Mouse (Mus musculus): ENCODE measurements around the gene Calcoco2.
"Not testable (repeated sequence)": the region's sequence is repeated elsewhere in the genome, so short reads cannot be mapped to it uniquely, and the experiment has no call there.

Calcoco2 gene

DNA sequence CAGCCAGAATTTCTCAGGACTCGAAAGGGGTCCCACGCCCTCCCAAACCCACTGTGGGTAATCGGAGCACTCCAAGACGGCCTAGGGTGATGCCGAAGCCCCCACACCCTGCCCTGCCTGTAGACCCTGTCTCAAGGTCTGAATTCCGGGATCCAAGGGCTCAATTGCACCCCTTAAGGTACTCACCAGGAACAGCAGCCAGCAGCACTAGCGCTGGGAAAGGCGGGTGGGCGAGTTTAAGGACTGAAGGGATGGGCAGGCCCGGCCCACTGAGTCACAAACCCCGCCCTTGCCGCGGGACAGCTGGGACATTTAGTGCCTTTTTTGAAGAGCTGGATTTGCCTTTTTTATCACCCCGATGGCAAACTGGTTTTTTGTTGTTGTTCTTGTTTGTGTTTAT lies at the start of gene Calcoco2:
Calcoco2 (minus strand) TSS at position 214 of the 400 bp plus-strand sequence.
- DNase-seq (ENCODE audit: low spot score) = no peak

- DNase-seq (ENCODE audit: low spot score) = no peak
Observed at GRCm38 (mm10) chr11:96147471-96147870, 35.7 kb upstream of the Calcoco2 start.

DNA sequence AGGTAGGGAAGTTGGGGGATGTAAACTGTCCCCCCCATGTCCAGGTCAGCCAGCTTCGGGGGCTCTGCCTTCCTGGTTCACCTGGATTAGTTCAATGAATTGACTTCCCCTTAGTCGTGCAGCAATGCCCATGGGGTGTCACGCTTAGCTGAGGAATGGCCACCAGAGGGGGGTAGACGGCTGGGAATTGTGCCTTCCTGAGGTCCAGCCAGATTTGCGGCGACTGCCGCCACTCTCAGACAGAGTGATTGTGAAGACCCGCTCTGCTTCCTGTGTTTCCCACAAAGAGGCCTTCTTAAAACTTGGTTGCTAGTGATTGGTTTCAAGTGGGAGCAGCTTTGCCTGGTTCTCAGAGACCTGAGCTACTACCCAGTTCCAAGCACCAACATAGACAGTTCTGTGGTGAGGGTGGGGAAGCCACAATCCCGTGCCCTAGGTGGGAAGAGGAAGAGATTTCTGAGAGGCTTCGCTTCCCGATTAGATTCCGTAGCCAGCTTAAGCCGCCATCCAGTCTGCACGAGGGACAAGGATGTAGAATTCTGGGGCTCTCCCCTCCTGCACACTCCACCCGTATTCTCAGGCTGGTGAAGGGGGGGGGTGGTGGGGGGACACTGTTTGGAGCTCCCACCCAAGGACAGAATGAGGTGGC lies 34.0 kb upstream of the Calcoco2 start:
- DNase-seq (ENCODE audit: low spot score) = peak; percentile 50

DNA sequence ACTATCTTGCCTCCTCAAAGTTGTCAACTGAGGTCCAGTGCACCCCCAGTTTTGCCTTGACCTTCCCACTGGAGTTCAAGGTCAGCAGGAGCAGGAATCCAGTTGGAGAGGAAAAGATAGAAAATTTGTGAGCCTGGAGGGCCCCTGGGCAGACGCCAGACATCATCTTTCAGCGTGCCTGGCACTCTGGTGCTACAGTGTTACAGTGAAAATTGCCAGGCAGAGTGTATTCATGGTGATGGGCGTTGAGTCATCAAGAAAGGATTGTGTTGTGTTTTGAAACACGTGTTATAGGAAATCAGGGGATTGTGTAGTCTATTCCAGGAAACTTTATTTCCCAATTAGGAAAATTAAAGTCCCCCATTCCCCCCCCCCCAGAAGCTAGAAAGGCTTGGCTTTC lies 32.0 kb upstream of the Calcoco2 start:
- DNase-seq (ENCODE audit: low spot score) = no peak

GRCm38 (mm10) chr11:96140726-96141175 lies 29.0 kb upstream of the Calcoco2 start:
- DNase-seq (ENCODE audit: low spot score) = no peak

- no peak for DNase-seq (ENCODE audit: low spot score)
Observed at GRCm38 (mm10) chr11:96135847-96136246, 24.1 kb upstream of the Calcoco2 start.

DNA sequence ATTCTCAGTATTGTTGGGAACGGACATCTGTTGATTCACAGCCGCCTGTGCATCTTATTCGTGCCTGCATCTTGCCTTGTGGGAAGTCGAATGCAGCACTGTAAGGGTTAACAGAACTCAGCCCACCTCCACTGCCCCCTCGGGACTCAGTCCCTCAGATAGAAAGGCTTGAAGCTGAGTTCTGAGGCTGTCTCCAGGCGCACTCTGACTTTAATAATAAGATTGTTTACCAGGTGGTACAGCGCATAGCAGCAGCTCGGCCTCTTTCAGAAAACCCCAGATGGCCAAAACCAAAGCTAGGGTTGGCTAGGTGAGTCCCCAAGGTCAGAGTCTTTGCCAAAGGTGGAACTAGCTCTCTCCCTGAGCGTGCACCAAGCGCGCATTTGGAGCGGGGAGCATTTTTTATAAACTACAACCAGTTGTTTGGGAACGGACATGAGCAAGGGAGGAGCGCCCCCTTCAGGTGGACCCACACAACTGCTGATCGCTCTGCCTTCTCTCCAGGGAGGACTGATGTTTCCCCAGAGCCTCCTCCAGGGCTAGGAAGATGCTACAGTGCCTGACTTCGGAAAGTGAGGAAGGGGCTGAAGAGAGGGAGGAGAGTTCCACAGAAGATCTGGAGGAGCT lies 21.6 kb upstream of the Calcoco2 start, which contains the start of gene Ttll6:
Ttll6 (plus strand) TSS at position 548 of the 627 bp plus-strand sequence.
- peak; percentile 17 for DNase-seq (ENCODE audit: low spot score)

GRCm38 (mm10) chr11:96130606-96131005 lies 18.8 kb upstream of the Calcoco2 start:
- no peak for DNase-seq (ENCODE audit: low spot score)

GRCm38 (mm10) chr11:96124052-96124914 lies 12.5 kb upstream of the Calcoco2 start:
- DNase-seq (ENCODE audit: low spot score) = no peak

GRCm38 (mm10) chr11:96122806-96123205 lies 11.0 kb upstream of the Calcoco2 start:
- not testable (repeated sequence) for DNase-seq (ENCODE audit: low spot score)

- no peak for DNase-seq (ENCODE audit: low spot score)
Observed at GRCm38 (mm10) chr11:96119401-96119800, 7.6 kb upstream of the Calcoco2 start.

GRCm38 (mm10) chr11:96116925-96117324 lies 5.2 kb upstream of the Calcoco2 start:
- DNase-seq (ENCODE audit: low spot score) = not testable (repeated sequence)

DNA sequence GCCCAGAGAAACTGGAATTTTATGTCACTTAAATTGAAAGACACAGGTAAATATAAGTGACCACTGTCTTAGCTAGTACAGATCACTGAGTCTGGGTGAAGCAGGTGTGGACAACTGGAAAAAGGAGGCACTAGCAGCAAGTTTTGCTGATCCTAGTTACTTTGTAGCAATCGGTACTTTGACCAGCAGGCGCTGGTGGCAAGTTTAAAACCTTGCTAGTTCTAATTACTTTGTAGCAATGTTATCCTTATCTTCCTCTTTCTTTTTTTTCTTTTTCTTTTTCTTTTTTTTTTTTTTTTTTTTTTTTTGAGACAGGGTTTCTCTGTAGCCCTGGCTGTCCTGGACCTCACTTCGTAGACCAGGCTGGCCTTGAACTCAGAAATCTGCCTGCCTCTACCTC lies 4.4 kb upstream of the Calcoco2 start:
- DNase-seq (ENCODE audit: low spot score) = no peak

DNA sequence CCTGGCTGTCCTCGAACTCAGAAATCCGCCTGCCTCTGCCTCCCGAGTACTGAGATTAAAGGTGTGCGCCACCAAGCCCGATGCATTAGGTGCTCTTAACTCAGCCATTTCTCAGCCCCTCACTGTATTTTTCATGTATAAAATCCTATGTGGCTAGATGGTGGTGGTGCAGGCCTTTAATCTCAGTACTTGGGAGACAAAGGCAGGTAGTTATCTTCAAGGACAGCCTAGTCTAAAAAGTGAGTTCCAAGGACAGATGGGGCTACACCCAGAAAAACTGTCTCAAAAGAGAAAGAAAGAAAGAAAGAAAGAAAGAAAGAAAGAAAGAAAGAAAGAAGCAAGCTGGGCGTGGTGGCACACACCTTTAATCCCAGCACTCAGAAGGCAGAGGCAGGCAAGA lies 3.7 kb upstream of the Calcoco2 start:
- no peak for DNase-seq (ENCODE audit: low spot score)

DNA sequence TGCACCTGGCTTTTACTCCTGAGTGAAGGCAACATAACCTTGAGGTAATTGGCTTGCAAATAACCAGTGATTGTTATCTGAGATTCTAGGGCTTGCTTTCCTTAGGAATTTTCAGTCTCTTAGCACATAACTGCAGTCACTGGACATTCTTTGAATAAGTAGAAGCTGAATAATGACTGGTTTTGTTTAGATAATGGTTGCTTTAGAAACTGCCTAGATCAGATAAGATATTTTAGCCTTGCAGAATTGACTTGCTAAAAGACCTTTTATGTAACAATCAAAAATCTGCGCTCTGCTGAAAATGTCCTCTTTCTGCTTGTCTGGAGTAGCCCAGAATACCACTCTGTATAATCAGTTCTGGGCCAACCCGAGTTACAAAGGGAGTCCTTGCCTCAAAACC lies 2.3 kb upstream of the Calcoco2 start:
- no peak for DNase-seq (ENCODE audit: low spot score)

DNA sequence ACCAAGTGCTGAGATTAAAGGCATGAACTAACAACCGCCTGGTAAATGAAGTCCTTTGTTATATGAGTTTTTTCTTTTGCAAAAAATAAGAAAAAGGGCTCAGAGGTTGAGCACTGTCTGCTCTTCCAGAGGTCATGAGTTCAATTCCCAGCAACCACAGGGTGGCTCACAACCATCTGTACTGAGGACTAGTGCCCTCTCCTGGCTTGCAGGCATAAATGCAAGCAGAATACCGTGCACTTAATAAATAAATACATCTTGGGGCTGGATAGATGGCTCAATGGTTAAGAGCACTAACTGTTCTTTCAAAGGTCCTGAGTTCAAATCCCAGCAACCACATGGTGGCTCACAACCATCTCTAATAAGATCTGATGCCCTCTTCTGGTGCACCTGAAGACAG lies 814 bp downstream of the Calcoco2 start:
- DNase-seq (ENCODE audit: low spot score) = not testable (repeated sequence)

- DNase-seq (ENCODE audit: low spot score) = no peak
Observed at GRCm38 (mm10) chr11:96108376-96108775, 3.4 kb downstream of the Calcoco2 start.

DNA sequence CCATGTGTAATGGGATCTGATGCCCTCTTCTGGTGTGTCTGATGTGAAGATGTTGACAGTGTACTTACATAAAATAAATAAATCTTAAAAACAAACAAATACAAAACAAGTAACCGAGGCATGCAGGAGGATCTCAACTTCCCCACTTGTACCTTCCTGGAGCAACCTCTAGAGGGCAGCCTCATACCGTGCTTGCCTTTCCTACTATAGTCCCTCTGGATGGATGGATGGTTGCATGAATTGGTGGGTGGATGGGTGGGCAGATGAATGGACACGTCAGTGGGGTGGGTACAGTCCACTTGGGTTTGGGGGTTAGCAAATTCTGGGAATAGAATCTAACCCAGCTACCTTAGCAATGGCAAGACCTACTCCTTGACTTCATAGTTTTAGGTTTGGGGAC lies 18.4 kb downstream of the Calcoco2 start:
- DNase-seq (ENCODE audit: low spot score) = peak; percentile 41

GRCm38 (mm10) chr11:96092674-96093291 lies 19.0 kb downstream of the Calcoco2 start:
- no peak for DNase-seq (ENCODE audit: low spot score)

- DNase-seq (ENCODE audit: low spot score) = peak; percentile 18
Observed at GRCm38 (mm10) chr11:96091073-96091472, 20.7 kb downstream of the Calcoco2 start.

DNA sequence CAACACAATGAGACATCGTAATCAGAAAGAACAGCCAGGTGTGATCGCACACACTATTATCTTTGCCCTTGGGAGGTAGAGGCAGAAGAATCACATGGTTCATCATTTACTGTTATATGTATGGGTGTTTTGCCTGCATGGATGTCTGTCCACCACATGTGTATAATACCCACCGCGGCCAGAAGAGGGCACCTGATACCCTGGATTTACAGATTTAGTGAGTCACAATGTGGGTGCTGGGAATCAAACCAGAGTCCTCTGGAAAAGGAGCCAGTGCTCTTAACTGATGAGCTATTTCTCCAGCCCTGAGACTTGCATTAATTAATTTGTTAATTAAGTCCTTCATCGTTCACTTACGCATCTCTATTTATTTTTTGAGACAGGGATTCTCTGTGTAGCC lies 23.8 kb downstream of the Calcoco2 start:
- DNase-seq (ENCODE audit: low spot score) = no peak

- no peak for DNase-seq (ENCODE audit: low spot score)
Observed at GRCm38 (mm10) chr11:96082682-96083081, 29.1 kb downstream of the Calcoco2 start.
